Mouse (Mus musculus) cerebral cortex, adult 2 months (tissue): ENCODE results near the gene Unk.

Source experiments
- WGBS: fragments of 180-500 bp; shearing (Covaris S2); methylation state at CpG from one replicate; pipeline ENCODE4 v1.1.7; 2018; 5-methylcytosine and 5-hydroxymethylcytosine counted together

Gene Unk

GRCm38 (mm10) chr11:116062521-116062920, 32.4 kb downstream of the Unk start:
- 48% methylated on average over 8 of the region's 8 CpGs for WGBS

GRCm38 (mm10) chr11:116063562-116063961, 33.4 kb downstream of the Unk start:
- 39% methylated on average over 13 of the region's 13 CpGs for WGBS

GRCm38 (mm10) chr11:116064187-116064867, 34.2 kb downstream of the Unk start:
- 81% methylated on average over 23 of the region's 23 CpGs for WGBS

GRCm38 (mm10) chr11:116065345-116065744, 35.2 kb downstream of the Unk start:
- WGBS = 87% methylated on average over 12 of the region's 12 CpGs

- WGBS = 57% methylated on average over 5 of the region's 5 CpGs
Measured at GRCm38 (mm10) chr11:116071510-116071909, 41.4 kb downstream of the Unk start.

GRCm38 (mm10) chr11:116072608-116073007, 42.5 kb downstream of the Unk start:
- 90% methylated on average over 3 of the region's 3 CpGs for WGBS

GRCm38 (mm10) chr11:116074436-116074991, 44.4 kb downstream of the Unk start:
- 72% methylated on average over 7 of the region's 7 CpGs for WGBS

GRCm38 (mm10) chr11:116075539-116076265, 45.6 kb downstream of the Unk start:
- 76% methylated on average over 20 of the region's 20 CpGs for WGBS

GRCm38 (mm10) chr11:116076266-116076540, 46.1 kb downstream of the Unk start:
- WGBS = 77% methylated on average over 7 of the region's 7 CpGs

GRCm38 (mm10) chr11:116076836-116077235, 46.7 kb downstream of the Unk start:
- WGBS = 86% methylated on average over 7 of the region's 7 CpGs

- 62% methylated on average over 22 of the region's 22 CpGs for WGBS
Measured at GRCm38 (mm10) chr11:116077446-116078204, 47.5 kb downstream of the Unk start, which contains the start of gene Unc13d. Unc13d (minus strand) TSS chr11:116077961.

- WGBS = 17% methylated on average over 16 of the region's 16 CpGs
Measured at GRCm38 (mm10) chr11:116078221-116078620, 48.1 kb downstream of the Unk start.

GRCm38 (mm10) chr11:116078676-116079320, 48.7 kb downstream of the Unk start:
- 62% methylated on average over 10 of the region's 10 CpGs for WGBS

GRCm38 (mm10) chr11:116079511-116079910, 49.4 kb downstream of the Unk start:
- 49% methylated on average over 10 of the region's 10 CpGs for WGBS

GRCm38 (mm10) chr11:116081081-116081480, 51.0 kb downstream of the Unk start:
- WGBS = 66% methylated on average over 6 of the region's 6 CpGs

GRCm38 (mm10) chr11:116083096-116083672, 53.1 kb downstream of the Unk start:
- 75% methylated on average over 14 of the region's 14 CpGs for WGBS

GRCm38 (mm10) chr11:116084166-116084565, 54.0 kb downstream of the Unk start:
- 85% methylated on average over 6 of the region's 6 CpGs for WGBS

- WGBS = 2% methylated on average over 40 of the region's 43 CpGs
Measured at GRCm38 (mm10) chr11:116086258-116087193, 56.4 kb downstream of the Unk start, which contains the start of gene Wbp2. Wbp2 (minus strand) TSS chr11:116086995.

- WGBS = 3% methylated on average over 31 of the region's 31 CpGs
Measured at GRCm38 (mm10) chr11:116087194-116088130, 57.3 kb downstream of the Unk start.
